Mouse (Mus musculus): Measurements from ENCODE around the gene Ccr1.

DNA sequence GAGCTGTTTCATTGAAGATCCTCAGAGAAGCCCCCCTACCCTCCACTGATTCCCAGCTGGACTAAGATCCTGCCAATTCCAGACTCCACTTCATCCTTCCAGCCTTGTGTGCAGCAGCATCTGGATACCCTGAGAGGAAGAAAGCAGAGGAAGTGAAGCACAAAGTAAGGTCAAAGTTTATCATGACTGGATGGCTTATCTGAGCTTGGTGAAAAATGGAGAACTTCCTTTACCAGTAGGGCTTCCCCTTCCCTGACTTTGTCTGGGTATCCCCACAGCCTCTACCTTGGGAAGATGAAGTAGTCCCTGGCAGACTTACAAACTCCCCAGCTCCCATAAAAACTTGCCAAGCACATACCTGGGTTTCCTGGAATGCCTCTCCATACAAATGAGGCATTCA lies 27.9 kb downstream of the Ccr1 start:
- TF ChIP-seq CTCF (IDR thresholded peaks at IDR 0.05; ENCODE audit: borderline replicate concordance, control insufficient read depth, extremely low read depth, insufficient read depth, low read length, poor library complexity) (no peak), POLR2A (IDR thresholded peaks at IDR 0.05; ENCODE audit: control insufficient read depth, extremely low read depth, insufficient read depth, low read length, poor library complexity) (no peak)
